Mouse (Mus musculus) MEL-GATA-1-ER (cell line): ENCODE measurements around the gene Olfr850.

Source experiments
- DNase-seq: peaks from one replicate; pipeline ENCODE4 v3.0.0-alpha.2; 2012; ENCODE audit warnings: low read depth; ENCODE audit errors: extremely low read depth

The Olfr850 gene

GRCm38 (mm10) chr9:19478148-19478547, at the start of gene Olfr850:
Olfr850 (minus strand) TSS chr9:19478248.
- DNase-seq: no peak

- DNase-seq: no peak
Measured at GRCm38 (mm10) chr9:19492995-19493394, 14.9 kb upstream of the Olfr850 start, which contains the start of gene Olfr851. Olfr851 (plus strand) TSS chr9:19493295.

DNA sequence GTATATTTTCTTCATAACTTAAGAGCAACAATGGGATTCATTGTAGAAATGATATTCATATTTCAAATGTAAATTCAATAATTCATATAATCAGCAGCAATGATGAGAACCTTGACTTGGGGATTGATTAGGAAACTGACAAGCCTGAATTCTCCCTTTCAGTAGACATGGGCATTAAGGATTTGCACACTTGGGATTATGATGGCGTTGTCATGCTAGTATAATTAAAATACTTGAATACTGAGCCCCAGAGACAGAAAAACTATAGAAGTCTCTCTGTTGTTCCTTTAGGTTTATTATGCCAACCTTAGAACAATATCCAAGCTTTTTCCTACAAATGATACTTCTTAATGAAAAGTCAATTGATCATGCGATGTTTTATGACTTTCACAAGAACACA, 38.1 kb downstream of the Olfr850 start, which contains the start of gene Olfr849:
Gene Olfr849, plus strand, starts transcription at position 301 of the 400 bp plus-strand sequence.
- no peak for DNase-seq
